Mouse (Mus musculus): ENCODE measurements around the gene Srbd1. TPM values are rescaled to one million over a fixed set of nuclear protein-coding genes. Genes with fewer than 3 reads are reported as not detected.
A peak's percentile ranks its signal among the peaks of the same experiment; 100 is the strongest.

Srbd1 gene
- polyA plus RNA-seq, 1 experiment = 12.0 TPM

DNA sequence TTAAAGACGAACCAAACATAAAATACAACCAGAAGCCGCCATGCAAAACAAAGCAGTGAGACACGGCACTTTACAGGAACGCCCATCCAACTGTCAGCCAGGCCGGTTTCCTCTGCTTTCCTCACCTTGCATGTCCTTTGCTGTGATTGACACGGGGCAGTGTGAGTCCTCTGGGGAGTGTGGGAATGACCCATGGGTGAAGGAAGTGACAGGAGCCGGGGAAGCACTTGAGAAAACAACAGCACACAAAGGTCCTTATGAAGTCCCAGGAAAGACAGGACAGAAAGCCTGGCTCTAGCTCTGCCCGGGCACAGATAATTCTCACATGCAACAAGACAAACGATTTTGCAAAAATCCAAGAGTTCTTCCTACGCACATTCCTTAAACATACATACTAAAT lies 136.6 kb downstream of the Srbd1 start:
- no peak for DNase-seq (ENCODE audit: low read depth)
- TF ChIP-seq CTCF (IDR thresholded peaks at IDR 0.05; ENCODE audit: borderline replicate concordance, extremely low read depth, insufficient read depth, insufficient read length) = no peak
- no peak for TF ChIP-seq POLR2A (IDR thresholded peaks at IDR 0.05; ENCODE audit: borderline replicate concordance, extremely low read depth, insufficient read depth, insufficient read length, poor library complexity, severe bottlenecking)

DNA sequence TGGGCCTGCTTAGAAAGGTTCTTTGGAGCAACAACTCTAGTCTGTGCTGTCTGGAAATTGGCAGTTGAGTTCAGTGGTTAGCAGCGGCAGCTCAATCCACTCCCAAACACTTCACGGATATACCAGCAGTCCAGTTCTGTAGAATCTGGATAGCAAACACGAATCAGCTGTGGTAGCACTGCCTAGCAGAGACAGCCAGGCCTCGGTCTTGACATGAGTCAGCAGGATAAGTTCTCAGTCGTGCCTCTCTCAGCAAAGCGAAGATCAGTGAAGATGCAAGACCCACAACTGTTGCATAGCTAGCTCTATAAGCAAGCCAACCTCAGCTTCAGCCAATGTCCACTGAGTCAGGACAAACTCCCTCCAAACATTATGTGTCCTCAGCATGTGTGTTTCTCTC lies 142.9 kb downstream of the Srbd1 start:
- no peak for DNase-seq (ENCODE audit: low read depth)
- no peak for TF ChIP-seq POLR2A (IDR thresholded peaks at IDR 0.05; ENCODE audit: borderline replicate concordance, extremely low read depth, insufficient read depth, insufficient read length, poor library complexity, severe bottlenecking)
- TF ChIP-seq CTCF (IDR thresholded peaks at IDR 0.05; ENCODE audit: borderline replicate concordance, extremely low read depth, insufficient read depth, insufficient read length) = no peak

DNA sequence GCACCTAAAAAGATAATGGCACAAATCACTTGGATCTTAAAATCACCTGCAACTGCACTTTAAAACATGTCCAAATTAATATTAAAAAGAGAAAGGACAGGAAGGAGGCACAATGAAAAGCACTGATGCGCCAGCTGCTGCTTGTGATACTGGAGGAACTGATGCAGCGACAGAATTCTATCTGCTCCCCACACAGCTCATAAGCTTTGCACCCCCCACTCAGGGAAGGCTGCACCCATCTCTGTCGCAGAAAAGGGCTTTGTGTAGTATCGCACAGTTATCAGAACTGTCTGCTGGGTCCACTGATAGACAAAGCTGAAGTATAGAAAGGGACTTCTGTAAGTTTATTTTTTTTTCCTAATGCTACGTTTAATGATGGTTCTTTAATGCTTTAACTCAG lies 143.3 kb downstream of the Srbd1 start:
- DNase-seq (ENCODE audit: low read depth) = no peak

DNA sequence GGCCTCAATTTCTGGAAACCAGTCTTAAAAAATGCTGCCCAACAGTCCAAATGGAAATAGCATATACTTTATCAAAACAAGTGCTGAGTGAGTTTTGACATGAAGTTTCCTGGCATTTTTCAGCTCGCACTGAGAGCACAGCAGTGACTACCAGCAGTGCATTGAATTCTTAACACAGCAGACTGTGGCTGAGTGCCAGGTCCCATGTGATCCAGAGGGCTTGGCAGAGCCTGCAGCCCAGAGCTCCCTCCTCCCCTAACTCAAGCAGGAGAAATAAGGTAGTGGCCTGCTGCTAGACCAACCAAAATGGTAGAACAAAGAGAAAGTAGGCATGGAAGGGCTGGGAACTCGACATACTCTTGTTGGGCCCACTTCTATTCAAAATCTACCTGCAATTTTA lies 149.2 kb downstream of the Srbd1 start:
- TF ChIP-seq CTCF (IDR thresholded peaks at IDR 0.05; ENCODE audit: borderline replicate concordance, extremely low read depth, insufficient read depth, insufficient read length) = no peak
- no peak for TF ChIP-seq POLR2A (IDR thresholded peaks at IDR 0.05; ENCODE audit: borderline replicate concordance, extremely low read depth, insufficient read depth, insufficient read length, poor library complexity, severe bottlenecking)
- peak; percentile 93 for DNase-seq (ENCODE audit: low read depth)

More for the DNA sequence above, 143.3 kb downstream of the Srbd1 start:
- TF ChIP-seq CTCF (IDR thresholded peaks at IDR 0.05; ENCODE audit: borderline replicate concordance, extremely low read depth, insufficient read depth, insufficient read length) = no peak
- no peak for TF ChIP-seq POLR2A (IDR thresholded peaks at IDR 0.05; ENCODE audit: borderline replicate concordance, extremely low read depth, insufficient read depth, insufficient read length, poor library complexity, severe bottlenecking)

DNA sequence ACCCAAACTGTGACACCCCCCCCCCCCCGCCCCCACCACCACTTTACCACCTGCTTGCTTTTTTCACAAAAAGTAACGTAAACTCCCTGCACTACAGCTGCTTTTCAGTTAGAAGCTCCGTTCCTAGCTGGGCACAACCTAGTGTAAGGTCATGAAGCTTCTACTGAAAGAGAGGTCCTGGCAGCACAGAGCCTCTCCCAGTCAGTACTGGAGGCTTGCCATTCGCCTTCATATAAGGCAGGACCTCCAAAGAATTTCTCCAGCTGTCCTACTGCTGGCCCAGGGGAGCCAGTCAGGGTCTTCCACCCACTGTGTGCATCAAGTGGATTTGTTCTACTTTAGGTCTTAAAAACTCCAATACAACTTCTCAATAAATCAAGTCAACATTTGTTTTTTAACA lies 149.9 kb downstream of the Srbd1 start:
- no peak for TF ChIP-seq POLR2A (IDR thresholded peaks at IDR 0.05; ENCODE audit: borderline replicate concordance, extremely low read depth, insufficient read depth, insufficient read length, poor library complexity, severe bottlenecking)
- TF ChIP-seq CTCF (IDR thresholded peaks at IDR 0.05; ENCODE audit: borderline replicate concordance, extremely low read depth, insufficient read depth, insufficient read length) = no peak
- DNase-seq (ENCODE audit: low read depth) = no peak

DNA sequence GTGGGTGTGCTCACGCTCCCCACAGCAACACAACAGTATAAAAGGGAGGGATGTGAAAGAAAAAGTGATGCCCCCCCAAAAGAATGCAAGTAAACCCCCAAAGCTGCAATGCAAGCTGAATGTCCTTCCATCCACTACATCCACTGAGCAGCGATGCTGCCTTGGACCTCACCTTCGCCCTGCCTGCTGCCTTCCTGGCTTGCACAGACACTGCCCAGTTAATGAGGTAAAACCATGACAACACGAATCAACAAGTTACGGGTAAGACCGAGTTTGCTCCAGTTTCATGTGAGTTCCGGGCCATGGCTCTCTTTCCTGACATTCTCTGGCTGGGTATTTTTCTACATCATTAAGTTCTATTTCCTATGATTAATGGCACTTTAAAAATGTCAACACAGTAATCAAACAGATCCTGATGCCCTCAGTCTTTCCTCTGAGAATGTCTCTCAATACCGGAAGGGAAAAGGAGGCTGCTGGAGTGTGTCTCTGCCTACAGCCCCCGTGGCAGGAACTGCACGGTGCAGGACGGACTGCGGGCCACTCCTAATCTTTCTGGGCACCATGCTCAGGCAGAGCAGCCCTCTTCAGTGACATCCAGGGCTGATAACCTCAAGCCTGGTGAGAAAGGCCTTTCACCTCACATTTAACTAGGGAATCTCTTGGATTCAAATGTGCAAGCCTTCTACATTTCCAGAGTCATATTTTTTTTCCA lies 155.8 kb downstream of the Srbd1 start:
- TF ChIP-seq POLR2A (IDR thresholded peaks at IDR 0.05; ENCODE audit: borderline replicate concordance, extremely low read depth, insufficient read depth, insufficient read length, poor library complexity, severe bottlenecking) (no peak), CTCF (IDR thresholded peaks at IDR 0.05; ENCODE audit: borderline replicate concordance, extremely low read depth, insufficient read depth, insufficient read length) (no peak)
- no peak for DNase-seq (ENCODE audit: low read depth)

DNA sequence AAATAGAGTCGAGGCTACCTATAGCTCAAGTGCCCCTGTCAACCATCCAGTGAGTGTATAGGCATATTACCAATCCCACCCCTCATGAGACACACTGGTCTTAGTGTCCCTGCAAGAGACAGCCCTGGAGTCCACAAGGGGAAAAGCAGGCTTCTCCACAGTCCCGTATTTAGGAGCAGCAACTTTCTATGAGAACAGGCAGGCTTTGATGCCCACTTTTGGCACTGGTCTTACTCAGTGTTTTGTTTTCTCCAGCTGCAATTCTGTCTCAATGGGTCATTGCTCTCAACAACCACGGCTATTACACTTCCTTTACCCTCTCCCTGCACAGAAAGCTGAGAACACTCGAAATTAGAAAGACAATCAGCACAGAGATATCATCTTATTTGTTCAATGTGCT lies 157.4 kb downstream of the Srbd1 start:
- no peak for DNase-seq (ENCODE audit: low read depth)

DNA sequence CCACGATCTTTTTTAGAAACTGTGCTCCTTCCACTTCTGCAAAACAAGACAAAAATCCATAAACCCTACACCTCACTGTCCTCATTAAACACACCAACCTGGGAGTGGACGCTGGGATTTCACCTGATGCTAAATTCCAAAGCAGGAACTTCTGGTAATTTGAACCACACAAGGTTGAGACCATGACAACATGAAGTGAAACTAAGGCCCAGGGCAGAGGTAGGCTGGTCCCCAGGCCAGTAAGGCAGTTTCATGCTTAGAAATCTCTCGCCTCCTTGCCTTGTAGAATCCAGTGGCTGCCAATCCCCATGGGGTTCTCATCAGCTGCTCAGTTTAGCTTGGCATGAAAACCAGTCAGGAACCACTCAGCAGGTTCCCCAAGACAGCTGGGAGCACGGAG lies 158.4 kb downstream of the Srbd1 start:
- no peak for DNase-seq (ENCODE audit: low read depth)
- no peak for TF ChIP-seq CTCF (IDR thresholded peaks at IDR 0.05; ENCODE audit: borderline replicate concordance, extremely low read depth, insufficient read depth, insufficient read length)
- TF ChIP-seq POLR2A (IDR thresholded peaks at IDR 0.05; ENCODE audit: borderline replicate concordance, extremely low read depth, insufficient read depth, insufficient read length, poor library complexity, severe bottlenecking) = no peak

More for the DNA sequence above, 157.4 kb downstream of the Srbd1 start:
- TF ChIP-seq POLR2A (IDR thresholded peaks at IDR 0.05; ENCODE audit: borderline replicate concordance, extremely low read depth, insufficient read depth, insufficient read length, poor library complexity, severe bottlenecking) (no peak), CTCF (IDR thresholded peaks at IDR 0.05; ENCODE audit: borderline replicate concordance, extremely low read depth, insufficient read depth, insufficient read length) (no peak)

DNA sequence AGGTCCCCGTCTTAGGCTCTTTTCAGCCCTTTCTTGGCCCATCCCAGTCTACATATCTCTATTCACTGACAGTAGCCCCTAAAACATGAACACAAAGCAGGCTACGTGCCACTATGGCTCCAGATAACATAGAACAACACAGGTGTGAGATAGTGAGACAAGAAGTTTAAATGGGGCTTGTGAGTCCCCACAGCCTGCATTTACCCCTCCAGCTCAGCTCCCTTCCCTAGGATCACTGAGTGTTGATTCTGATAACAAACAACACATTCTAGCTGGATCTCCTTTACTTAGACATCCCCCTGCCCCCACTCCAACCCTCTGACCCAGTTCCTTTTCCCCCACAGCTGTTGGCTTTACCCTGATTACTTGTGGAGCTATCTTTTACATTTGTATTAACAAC lies 158.8 kb downstream of the Srbd1 start:
- no peak for TF ChIP-seq POLR2A (IDR thresholded peaks at IDR 0.05; ENCODE audit: borderline replicate concordance, extremely low read depth, insufficient read depth, insufficient read length, poor library complexity, severe bottlenecking)
- no peak for TF ChIP-seq CTCF (IDR thresholded peaks at IDR 0.05; ENCODE audit: borderline replicate concordance, extremely low read depth, insufficient read depth, insufficient read length)

DNA sequence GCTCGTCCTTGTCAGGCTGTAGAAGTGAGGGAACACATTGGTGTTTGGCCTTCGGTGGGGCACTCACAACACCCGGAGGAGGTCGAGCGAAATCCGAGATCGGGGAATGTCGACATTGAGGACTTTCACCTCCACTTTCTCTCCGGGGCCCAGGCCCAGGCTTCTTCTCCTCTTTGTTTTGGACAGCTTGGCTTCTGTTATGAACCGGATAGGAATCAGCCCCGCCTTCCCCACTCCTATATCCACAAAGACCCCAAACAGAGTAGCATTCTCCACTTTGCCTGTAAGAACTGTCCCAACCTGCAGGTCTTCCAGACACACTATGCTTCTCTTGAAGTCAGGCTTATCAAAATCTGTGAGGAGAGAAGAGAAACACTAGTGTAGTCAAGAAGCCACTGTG lies 159.8 kb downstream of the Srbd1 start:
- TF ChIP-seq POLR2A (IDR thresholded peaks at IDR 0.05; ENCODE audit: borderline replicate concordance, extremely low read depth, insufficient read depth, insufficient read length, poor library complexity, severe bottlenecking) = no peak
- TF ChIP-seq CTCF (IDR thresholded peaks at IDR 0.05; ENCODE audit: borderline replicate concordance, extremely low read depth, insufficient read depth, insufficient read length) = no peak
- no peak for DNase-seq (ENCODE audit: low read depth)

More for the DNA sequence above, 158.8 kb downstream of the Srbd1 start:
- DNase-seq (ENCODE audit: low read depth) = no peak

DNA sequence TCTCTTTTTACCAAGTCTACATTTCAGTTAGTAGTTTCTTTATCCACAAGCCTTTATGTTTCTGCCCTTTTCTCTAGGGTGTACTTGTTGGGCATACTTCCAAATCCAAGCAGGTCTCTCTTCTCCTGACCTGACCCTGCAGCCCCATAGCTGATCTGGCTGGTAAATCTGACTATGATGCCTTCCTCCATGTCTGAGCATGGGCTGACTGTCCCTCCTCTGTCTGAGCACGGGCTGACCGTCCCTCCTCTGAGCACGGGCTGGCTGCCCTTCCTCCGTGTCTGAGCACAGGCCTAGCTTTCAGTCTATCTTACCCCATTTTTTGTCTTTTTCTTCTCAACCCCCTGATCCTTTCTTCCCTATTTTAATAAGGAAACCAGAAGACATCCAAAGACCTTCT lies 162.7 kb downstream of the Srbd1 start:
- TF ChIP-seq CTCF (IDR thresholded peaks at IDR 0.05; ENCODE audit: borderline replicate concordance, extremely low read depth, insufficient read depth, insufficient read length) (no peak), POLR2A (IDR thresholded peaks at IDR 0.05; ENCODE audit: borderline replicate concordance, extremely low read depth, insufficient read depth, insufficient read length, poor library complexity, severe bottlenecking) (no peak)
- DNase-seq (ENCODE audit: low read depth) = no peak

DNA sequence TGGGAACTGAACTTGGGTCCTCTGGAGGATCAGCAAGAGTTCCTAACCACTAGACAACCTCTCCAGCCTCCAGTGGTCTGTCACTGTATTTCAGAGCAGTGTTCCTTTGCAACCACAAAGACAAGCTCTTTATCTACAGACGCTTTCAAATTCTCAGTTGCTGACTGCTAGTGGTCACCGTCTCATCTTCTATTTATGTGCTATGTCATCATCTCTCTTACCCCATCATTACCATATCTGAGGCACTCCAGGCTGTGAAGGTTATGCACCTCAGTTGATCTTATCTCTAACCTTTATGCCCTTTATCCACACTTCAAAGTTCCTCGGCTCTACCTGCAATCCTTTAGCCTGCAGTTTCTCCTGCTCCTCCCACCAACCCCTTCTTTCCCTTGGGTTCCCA lies 163.1 kb downstream of the Srbd1 start:
- DNase-seq (ENCODE audit: low read depth) = no peak
- TF ChIP-seq CTCF (IDR thresholded peaks at IDR 0.05; ENCODE audit: borderline replicate concordance, extremely low read depth, insufficient read depth, insufficient read length) (no peak), POLR2A (IDR thresholded peaks at IDR 0.05; ENCODE audit: borderline replicate concordance, extremely low read depth, insufficient read depth, insufficient read length, poor library complexity, severe bottlenecking) (no peak)

Measured in brain, embryonic 14.5 days (tissue).